Mouse (Mus musculus) MEL (cell line): ENCODE data around the gene Slc5a5. TPM values are rescaled to one million over a fixed set of nuclear protein-coding genes. Genes with fewer than 3 reads are reported as not detected.

Source experiments
- DNase-seq: peaks from one replicate; pipeline ENCODE4 v3.0.0; 2011; ENCODE audit warnings: low read depth, low spot score
- H3K27ac ChIP-seq: 2 replicates; pipeline ENCODE4 v1.5.1; 2012; ENCODE audit warnings: low read depth, mild to moderate bottlenecking, control low read depth, low read length, moderate library complexity; ENCODE audit not compliant: control insufficient read depth
- H3K27me3 ChIP-seq, 2 experiments: fragments of 150-350 bp in 1 of 2; sonication (generic) in 1 of 2; 2 replicates each; pipeline ENCODE4 v1.6.1; 2012; ENCODE audit warnings: low read length in 2 of 2, mild to moderate bottlenecking in 2 of 2, improper control_type of control experiment in 1 of 2, moderate library complexity in 1 of 2; ENCODE audit not compliant: insufficient read depth in 2 of 2, control insufficient read depth in 1 of 2
- H3K36me3 ChIP-seq, 2 experiments: 2 replicates each; pipeline ENCODE4 v1.6.1; 2012 to 2014; ENCODE audit warnings: low read length in 2 of 2, improper control_type of control experiment in 1 of 2, inconsistent platforms in 1 of 2, mild to moderate bottlenecking in 1 of 2; ENCODE audit not compliant: insufficient read depth in 2 of 2, control insufficient read depth in 1 of 2
- H3K4me1 ChIP-seq, 2 experiments: fragments of 150-350 bp in 1 of 2; sonication (generic) in 1 of 2; 2 replicates each; pipeline ENCODE4 v1.6.1; 2012; ENCODE audit warnings: low read length in 2 of 2, improper control_type of control experiment in 1 of 2, mild to moderate bottlenecking in 1 of 2; ENCODE audit not compliant: insufficient read depth in 2 of 2, control insufficient read depth in 1 of 2
- H3K4me3 ChIP-seq, 2 experiments: fragments of 150-350 bp in 1 of 2; sonication (generic) in 1 of 2; 2 replicates each; pipeline ENCODE4 v1.5.1; 2012; ENCODE audit warnings: low read depth in 2 of 2, low read length in 2 of 2, mild to moderate bottlenecking in 2 of 2, moderate library complexity in 2 of 2, control low read depth in 1 of 2, improper control_type of control experiment in 1 of 2; ENCODE audit not compliant: control insufficient read depth in 1 of 2, insufficient read depth in 1 of 2
- H3K79me2 ChIP-seq: 2 replicates; pipeline ENCODE4 v1.6.1; 2012; ENCODE audit warnings: mild to moderate bottlenecking, low read length, moderate library complexity; ENCODE audit not compliant: control insufficient read depth, poor library complexity, insufficient read depth
- H3K9ac ChIP-seq: 2 replicates; pipeline ENCODE4 v1.6.1; 2012; ENCODE audit warnings: low read depth, mild to moderate bottlenecking, control low read depth, low read length, moderate library complexity; ENCODE audit not compliant: control insufficient read depth, poor library complexity, severe bottlenecking
- H3K9me3 ChIP-seq: fragments of 150-350 bp; sonication (generic); replicated peaks from 2 replicates; pipeline ENCODE4 v1.6.1; 2012; ENCODE audit warnings: mild to moderate bottlenecking, low read length, improper control_type of control experiment, moderate library complexity; ENCODE audit not compliant: insufficient read depth
- CHD2 ChIP-seq: IDR thresholded peaks from 2 replicates; pipeline ENCODE4 v1.6.1; 2011; ENCODE audit warnings: low read length, improper control_type of control experiment
- E2F4 ChIP-seq: IDR thresholded peaks from 2 replicates; pipeline ENCODE4 v1.6.1; 2011; ENCODE audit warnings: low read depth, low read length, improper control_type of control experiment, borderline replicate concordance
- ELF1 ChIP-seq: IDR thresholded peaks from 2 replicates; pipeline ENCODE4 v1.6.1; 2014; ENCODE audit warnings: low read depth, mild to moderate bottlenecking, inconsistent platforms, low read length, improper control_type of control experiment, moderate library complexity
- GABPA ChIP-seq: IDR thresholded peaks from 2 replicates; pipeline ENCODE4 v1.6.1; 2012; ENCODE audit warnings: low read depth, mild to moderate bottlenecking, inconsistent platforms, low read length, improper control_type of control experiment, moderate library complexity
- HCFC1 ChIP-seq: IDR thresholded peaks from 2 replicates; pipeline ENCODE4 v1.6.1; 2012; ENCODE audit warnings: low read depth, mild to moderate bottlenecking, inconsistent platforms, low read length, improper control_type of control experiment, moderate library complexity
- KAT2A ChIP-seq: conservative IDR thresholded peaks from 2 replicates; pipeline ENCODE4 v1.6.1; 2012; ENCODE audit warnings: low read depth, low read length, improper control_type of control experiment, inconsistent platforms
- MAFK ChIP-seq: IDR thresholded peaks from 2 replicates; pipeline ENCODE4 v1.6.1; 2011; ENCODE audit warnings: low read depth, mild to moderate bottlenecking, low read length, improper control_type of control experiment, borderline replicate concordance
- MAX ChIP-seq: IDR thresholded peaks from 2 replicates; pipeline ENCODE4 v1.6.1; 2011; ENCODE audit warnings: low read length, improper control_type of control experiment
- MAZ ChIP-seq: IDR thresholded peaks from 2 replicates; pipeline ENCODE4 v1.6.1; 2012; ENCODE audit warnings: low read depth, mild to moderate bottlenecking, inconsistent platforms, low read length, improper control_type of control experiment
- MEF2A ChIP-seq: IDR thresholded peaks from 2 replicates; pipeline ENCODE4 v1.6.1; 2014; ENCODE audit warnings: low read depth, mild to moderate bottlenecking, inconsistent platforms, low read length, improper control_type of control experiment; ENCODE audit not compliant: poor library complexity, insufficient replicate concordance, severe bottlenecking; ENCODE audit errors: extremely low read depth
- NELFE ChIP-seq: IDR thresholded peaks from 2 replicates; pipeline ENCODE4 v1.6.1; 2011; ENCODE audit warnings: low read depth, low read length, improper control_type of control experiment
- POLR2A ChIP-seq, 2 experiments: IDR thresholded peaks; 2 replicates each; pipeline ENCODE4 v1.6.1; 2011 to 2012; ENCODE audit warnings: low read length in 2 of 2, mild to moderate bottlenecking in 2 of 2, control low read depth in 1 of 2, improper control_type of control experiment in 1 of 2, low read depth in 1 of 2, moderate library complexity in 1 of 2; ENCODE audit not compliant: control insufficient read depth in 1 of 2, insufficient read depth in 1 of 2, poor library complexity in 1 of 2
- RAD21 ChIP-seq: IDR thresholded peaks from 2 replicates; pipeline ENCODE4 v1.6.1; 2011; ENCODE audit warnings: mild to moderate bottlenecking, low read depth, low read length, improper control_type of control experiment
- SIN3A ChIP-seq: IDR thresholded peaks from 2 replicates; pipeline ENCODE4 v1.6.1; 2012; ENCODE audit warnings: low read length, improper control_type of control experiment, inconsistent platforms
- SMC3 ChIP-seq: IDR thresholded peaks from 2 replicates; pipeline ENCODE4 v1.6.1; 2011; ENCODE audit warnings: low read depth, low read length, improper control_type of control experiment
- TAL1 ChIP-seq: IDR thresholded peaks from 2 replicates; pipeline ENCODE4 v1.6.1; 2012; ENCODE audit warnings: mild to moderate bottlenecking, inconsistent platforms, low read length, moderate library complexity, mixed read lengths
- TBP ChIP-seq: IDR thresholded peaks from 2 replicates; pipeline ENCODE4 v1.8.0; 2011; ENCODE audit warnings: low read depth, low read length, improper control_type of control experiment
- ZC3H11A ChIP-seq: IDR thresholded peaks from 2 replicates; pipeline ENCODE4 v1.6.1; 2012; ENCODE audit warnings: low read depth, mild to moderate bottlenecking, inconsistent platforms, low read length, improper control_type of control experiment
- polyA plus RNA-seq, 2 experiments: library from polyadenylated mRNA; stranded (reverse) in 1 of 2; unstranded in 1 of 2; fragments of >175 nt in 1 of 2; fragments of >200 nt in 1 of 2; gene quantifications; 2 replicates each; pipeline versions ENCODE4 v1.2.1 to v1.2.4; 2012; ENCODE audit warnings: low replicate concordance in 2 of 2, low read depth in 1 of 2; ENCODE audit not compliant: insufficient read length in 2 of 2, insufficient read depth in 1 of 2, missing spikeins in 1 of 2
- total RNA-seq: library from RNA; depleted of rRNA; stranded (reverse); fragments of 300-350 nt; gene quantifications from 2 replicates; pipeline ENCODE4 v1.2.3, GENCODE M21; 2012

Gene Slc5a5
- total and polyA plus RNA-seq, 3 experiments: 0.12 to 0.36 TPM; not detected in 1

- TF ChIP-seq MAZ (no peak), TAL1 (no peak), CHD2 (no peak), MAX (no peak; the same call in 1 of the 2 replicates), GABPA (no peak)
- no peaks in the 10 kb centered on the region for H3K27me3 ChIP-seq
- peak overlapping the region; percentile 92 for H3K9ac ChIP-seq
- H3K4me3 ChIP-seq: peak overlapping the region; percentile 78 to 80
- H3K27ac ChIP-seq: peak overlapping the region; percentile 51
- H3K9me3 ChIP-seq: no peaks in the 10 kb centered on the region
- DNase-seq: no peak
- peaks cover 26% of the 10 kb centered on the region for H3K79me2 ChIP-seq
- peaks cover 0 to 16% of the 10 kb centered on the region in 2 experiments; a peak in 2 of 4 replicates for H3K36me3 ChIP-seq
- peaks cover 0 to 32% of the 10 kb centered on the region in 2 experiments; a peak in 3 of 4 replicates for H3K4me1 ChIP-seq
Observed at GRCm38 (mm10) chr8:70905463-70905830, 12.9 kb upstream of the Slc5a5 start.

DNA sequence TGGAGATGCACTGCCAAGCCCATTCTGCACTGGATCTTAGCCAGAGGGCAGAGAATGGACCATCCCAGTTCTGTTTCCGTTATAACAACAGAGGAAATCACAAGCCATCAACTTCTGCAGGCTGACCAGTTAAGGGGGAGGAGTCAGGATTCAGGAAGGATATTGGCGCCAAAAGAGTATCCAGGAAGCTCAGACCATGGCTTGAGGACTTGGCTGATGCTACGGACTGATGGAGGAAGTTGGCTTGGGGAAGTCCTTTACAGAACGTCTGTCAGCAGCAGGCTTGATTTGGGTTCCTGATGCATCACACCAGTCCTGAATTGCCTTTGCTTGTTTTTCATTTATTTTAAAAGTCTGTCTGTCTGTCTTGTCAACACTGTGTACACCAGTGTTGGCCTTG, 12.0 kb upstream of the Slc5a5 start:
- Histone ChIP-seq H3K79me2 (peaks cover 25% of the 10 kb centered on the region), H3K27ac (peak overlapping the region; percentile 51), H3K4me1 (peaks cover 0 to 32% of the 10 kb centered on the region in 2 experiments; a peak in 3 of 4 replicates), H3K36me3 (peaks cover 0 to 16% of the 10 kb centered on the region in 2 experiments; a peak in 2 of 4 replicates), H3K9me3 (no peaks in the 10 kb centered on the region), H3K27me3 (no peaks in the 10 kb centered on the region), H3K4me3 (no peak overlapping the region), H3K9ac (peak overlapping the region; percentile 92)
- DNase-seq: peak; percentile 79
- TF ChIP-seq RAD21 (no peak), ELF1 (peak; percentile 59; the same call in 1 of the 2 replicates), HCFC1 (peak; percentile 52; the same call in 1 of the 2 replicates), SIN3A (peak; percentile 49; the same call in 1 of the 2 replicates), MEF2A (no peak), MAX (no peak), POLR2A (IDR thresholded peaks at IDR 0.05; ENCODE audit: control insufficient read depth in 1 of 2, insufficient read depth in 1 of 2, low read depth in 1 of 2, low read length in 2 of 2, poor library complexity in 1 of 2) (peak in 1 of 2 experiments; percentile 56; a peak in 2 of 4 replicates), SMC3 (no peak), KAT2A (no peak), MAFK (no peak), ZC3H11A (no peak), NELFE (no peak), TBP (peak; percentile 61), E2F4 (peak; percentile 79)
